Mouse (Mus musculus): ENCODE measurements around the gene Lrig2. TPM values are rescaled to one million over a fixed set of nuclear protein-coding genes. Genes with fewer than 3 reads are reported as not detected.
"Not testable (repeated sequence)": the region's sequence is repeated elsewhere in the genome, so short reads cannot be mapped to it uniquely, and the experiment has no call there.

The Lrig2 gene
- polyA plus RNA-seq, 1 experiment from 2014 or later: 25.7 TPM

- no peak overlapping the region for H3K27ac ChIP-seq (replicated peaks; ENCODE audit: low read depth, low read length)
- H3K4me1 ChIP-seq (ENCODE audit: control insufficient read depth, insufficient read depth, low read length): no peaks in the 10 kb centered on the region
- no peak overlapping the region for H3K4me3 ChIP-seq (ENCODE audit: low read depth, low read length)
- DNase-seq (ENCODE audit: low spot score) (no peak), ATAC-seq (replicated peaks; ENCODE audit: insufficient number of reproducible peaks, low FRiP score, low TSS enrichment, low read depth) (no peak)
- WGBS: 66% methylated on average over 7 of the region's 7 CpGs
- H3K9me3 ChIP-seq (replicated peaks; ENCODE audit: control insufficient read depth, low read length): no peaks in the 10 kb centered on the region
- H3K27me3 ChIP-seq (ENCODE audit: control insufficient read depth, insufficient read depth, low read length): no peaks in the 10 kb centered on the region
- no peak overlapping the region for H3K4me2 ChIP-seq (ENCODE audit: low read depth, low read length)
- H3K36me3 ChIP-seq (replicated peaks; ENCODE audit: control insufficient read depth, insufficient read depth, low read depth, low read length): no peaks in the 10 kb centered on the region
- no peak overlapping the region for H3K9ac ChIP-seq (replicated peaks; ENCODE audit: low read length)
These were observed 74.1 kb downstream of the Lrig2 start for GRCm38 (mm10) chr3:104437576-104437975.

- WGBS: 94% methylated on average over 3 of the region's 3 CpGs
These were observed 75.8 kb downstream of the Lrig2 start for GRCm38 (mm10) chr3:104435947-104436346.

GRCm38 (mm10) chr3:104434246-104434696, 77.4 kb downstream of the Lrig2 start:
- WGBS: 5% methylated on average over 9 of the region's 9 CpGs
- Histone ChIP-seq H3K9me3 (replicated peaks; ENCODE audit: control insufficient read depth, low read length) (no peaks in the 10 kb centered on the region), H3K4me3 (ENCODE audit: low read depth, low read length) (no peak overlapping the region), H3K27me3 (ENCODE audit: control insufficient read depth, insufficient read depth, low read length) (no peaks in the 10 kb centered on the region), H3K4me1 (ENCODE audit: control insufficient read depth, insufficient read depth, low read length) (no peaks in the 10 kb centered on the region), H3K27ac (replicated peaks; ENCODE audit: low read depth, low read length) (no peak overlapping the region), H3K36me3 (replicated peaks; ENCODE audit: control insufficient read depth, insufficient read depth, low read depth, low read length) (no peaks in the 10 kb centered on the region), H3K4me2 (ENCODE audit: low read depth, low read length) (peak overlapping the region; percentile 24; the same call in 1 of the 2 replicates), H3K9ac (replicated peaks; ENCODE audit: low read length) (no peak overlapping the region)
- peak; percentile 56 for DNase-seq (ENCODE audit: low spot score)
- ATAC-seq (replicated peaks; ENCODE audit: insufficient number of reproducible peaks, low FRiP score, low TSS enrichment, low read depth): 0 out of 2 replicates have a peak, but pooled peaks have one; percentile 63

More at GRCm38 (mm10) chr3:104435947-104436346, 75.8 kb downstream of the Lrig2 start:
- H3K9me3 ChIP-seq (replicated peaks; ENCODE audit: control insufficient read depth, low read length): no peaks in the 10 kb centered on the region
- no peaks in the 10 kb centered on the region for H3K4me1 ChIP-seq (ENCODE audit: control insufficient read depth, insufficient read depth, low read length)
- no peak overlapping the region for H3K4me3 ChIP-seq (ENCODE audit: low read depth, low read length)
- H3K27me3 ChIP-seq (ENCODE audit: control insufficient read depth, insufficient read depth, low read length): no peaks in the 10 kb centered on the region
- DNase-seq (ENCODE audit: low spot score) (no peak), ATAC-seq (replicated peaks; ENCODE audit: insufficient number of reproducible peaks, low FRiP score, low TSS enrichment, low read depth) (no peak)
- no peak overlapping the region for H3K27ac ChIP-seq (replicated peaks; ENCODE audit: low read depth, low read length)
- H3K4me2 ChIP-seq (ENCODE audit: low read depth, low read length): no peak overlapping the region
- no peak overlapping the region for H3K9ac ChIP-seq (replicated peaks; ENCODE audit: low read length)
- H3K36me3 ChIP-seq (replicated peaks; ENCODE audit: control insufficient read depth, insufficient read depth, low read depth, low read length): no peaks in the 10 kb centered on the region

- Histone ChIP-seq H3K36me3 (replicated peaks; ENCODE audit: control insufficient read depth, insufficient read depth, low read depth, low read length) (no peaks in the 10 kb centered on the region), H3K4me1 (ENCODE audit: control insufficient read depth, insufficient read depth, low read length) (no peaks in the 10 kb centered on the region), H3K27ac (replicated peaks; ENCODE audit: low read depth, low read length) (no peak overlapping the region), H3K9me3 (replicated peaks; ENCODE audit: control insufficient read depth, low read length) (no peaks in the 10 kb centered on the region), H3K9ac (replicated peaks; ENCODE audit: low read length) (no peak overlapping the region), H3K4me2 (ENCODE audit: low read depth, low read length) (no peak overlapping the region), H3K27me3 (ENCODE audit: control insufficient read depth, insufficient read depth, low read length) (no peaks in the 10 kb centered on the region), H3K4me3 (ENCODE audit: low read depth, low read length) (no peak overlapping the region)
- ATAC-seq (replicated peaks; ENCODE audit: insufficient number of reproducible peaks, low FRiP score, low TSS enrichment, low read depth): no peak
- 75% methylated on average over 6 of the region's 6 CpGs for WGBS
- DNase-seq (ENCODE audit: low spot score): no peak
These were observed 79.1 kb downstream of the Lrig2 start for GRCm38 (mm10) chr3:104432651-104433050.

- peak; percentile 25 for DNase-seq (ENCODE audit: low spot score)
- 20% methylated on average over 10 of the region's 10 CpGs for WGBS
- H3K27me3 ChIP-seq (ENCODE audit: control insufficient read depth, insufficient read depth, low read length): no peaks in the 10 kb centered on the region
- H3K4me1 ChIP-seq (ENCODE audit: control insufficient read depth, insufficient read depth, low read length): no peaks in the 10 kb centered on the region
- H3K27ac ChIP-seq (replicated peaks; ENCODE audit: low read depth, low read length): no peak overlapping the region
- no peaks in the 10 kb centered on the region for H3K9me3 ChIP-seq (replicated peaks; ENCODE audit: control insufficient read depth, low read length)
- no peak overlapping the region for H3K9ac ChIP-seq (replicated peaks; ENCODE audit: low read length)
- no peak overlapping the region for H3K4me3 ChIP-seq (ENCODE audit: low read depth, low read length)
- no peaks in the 10 kb centered on the region for H3K36me3 ChIP-seq (replicated peaks; ENCODE audit: control insufficient read depth, insufficient read depth, low read depth, low read length)
- no peak for ATAC-seq (replicated peaks; ENCODE audit: insufficient number of reproducible peaks, low FRiP score, low TSS enrichment, low read depth)
- H3K4me2 ChIP-seq (ENCODE audit: low read depth, low read length): no peak overlapping the region
These were observed 79.9 kb downstream of the Lrig2 start for GRCm38 (mm10) chr3:104431848-104432159.

- H3K9me3 ChIP-seq (replicated peaks; ENCODE audit: control insufficient read depth, low read length): no peaks in the 10 kb centered on the region
- no peak overlapping the region for H3K4me2 ChIP-seq (ENCODE audit: low read depth, low read length)
- no peak overlapping the region for H3K9ac ChIP-seq (replicated peaks; ENCODE audit: low read length)
- DNase-seq (ENCODE audit: low spot score) (no peak), ATAC-seq (replicated peaks; ENCODE audit: insufficient number of reproducible peaks, low FRiP score, low TSS enrichment, low read depth) (no peak)
- H3K4me1 ChIP-seq (ENCODE audit: control insufficient read depth, insufficient read depth, low read length): no peaks in the 10 kb centered on the region
- no peak overlapping the region for H3K4me3 ChIP-seq (ENCODE audit: low read depth, low read length)
- no peak overlapping the region for H3K27ac ChIP-seq (replicated peaks; ENCODE audit: low read depth, low read length)
- H3K27me3 ChIP-seq (ENCODE audit: control insufficient read depth, insufficient read depth, low read length): no peaks in the 10 kb centered on the region
- H3K36me3 ChIP-seq (replicated peaks; ENCODE audit: control insufficient read depth, insufficient read depth, low read depth, low read length): no peaks in the 10 kb centered on the region
- WGBS: 18% methylated on average over 12 of the region's 14 CpGs
These were observed 80.4 kb downstream of the Lrig2 start for GRCm38 (mm10) chr3:104431156-104431847.

- not testable (repeated sequence) for H3K4me3 ChIP-seq (ENCODE audit: low read depth, low read length); DNase-seq (ENCODE audit: low spot score); H3K9me3 ChIP-seq (replicated peaks; ENCODE audit: control insufficient read depth, low read length); H3K36me3 ChIP-seq (replicated peaks; ENCODE audit: control insufficient read depth, insufficient read depth, low read depth, low read length); H3K4me1 ChIP-seq (ENCODE audit: control insufficient read depth, insufficient read depth, low read length); H3K4me2 ChIP-seq (ENCODE audit: low read depth, low read length); H3K27me3 ChIP-seq (ENCODE audit: control insufficient read depth, insufficient read depth, low read length); ATAC-seq (replicated peaks; ENCODE audit: insufficient number of reproducible peaks, low FRiP score, low TSS enrichment, low read depth); H3K27ac ChIP-seq (replicated peaks; ENCODE audit: low read depth, low read length); H3K9ac ChIP-seq (replicated peaks; ENCODE audit: low read length)
- 100% methylated on average over 2 of the region's 2 CpGs for WGBS
These were observed 84.4 kb downstream of the Lrig2 start for GRCm38 (mm10) chr3:104427354-104427753.

- Histone ChIP-seq H3K4me3 (ENCODE audit: low read depth, low read length) (no peak overlapping the region), H3K27me3 (ENCODE audit: control insufficient read depth, insufficient read depth, low read length) (no peaks in the 10 kb centered on the region), H3K27ac (replicated peaks; ENCODE audit: low read depth, low read length) (no peak overlapping the region), H3K9me3 (replicated peaks; ENCODE audit: control insufficient read depth, low read length) (no peaks in the 10 kb centered on the region), H3K36me3 (replicated peaks; ENCODE audit: control insufficient read depth, insufficient read depth, low read depth, low read length) (no peaks in the 10 kb centered on the region), H3K4me1 (ENCODE audit: control insufficient read depth, insufficient read depth, low read length) (no peaks in the 10 kb centered on the region), H3K9ac (replicated peaks; ENCODE audit: low read length) (no peak overlapping the region), H3K4me2 (ENCODE audit: low read depth, low read length) (no peak overlapping the region)
- DNase-seq (ENCODE audit: low spot score) (no peak), ATAC-seq (replicated peaks; ENCODE audit: insufficient number of reproducible peaks, low FRiP score, low TSS enrichment, low read depth) (no peak)
- 85% methylated on average over 7 of the region's 7 CpGs for WGBS
These were observed 87.4 kb downstream of the Lrig2 start for GRCm38 (mm10) chr3:104424346-104424745.

All from embryonic facial prominence, embryonic 11.5 days (tissue).